Mouse (Mus musculus) CH12.LX (cell line): ENCODE measurements around the gene Thy1.

Experiments
- CTCF ChIP-seq, 2 experiments: IDR thresholded peaks in 1 of 2; conservative IDR thresholded peaks in 1 of 2; 2 replicates each; pipeline ENCODE4 v1.5.1; 2011 to 2012; ENCODE audit warnings: low read depth in 2 of 2, low read length in 2 of 2, improper control_type of control experiment in 1 of 2, inconsistent platforms in 1 of 2, mild to moderate bottlenecking in 1 of 2, moderate library complexity in 1 of 2
- GABPA ChIP-seq: IDR thresholded peaks from 2 replicates; pipeline ENCODE4 v1.6.1; 2012; ENCODE audit warnings: low read depth, low read length, improper control_type of control experiment, inconsistent platforms; ENCODE audit not compliant: insufficient replicate concordance
- MAFK ChIP-seq: IDR thresholded peaks from 2 replicates; pipeline ENCODE4 v1.6.1; 2011; ENCODE audit warnings: low read length, improper control_type of control experiment; ENCODE audit not compliant: insufficient replicate concordance
- SIN3A ChIP-seq: IDR thresholded peaks from 2 replicates; pipeline ENCODE4 v1.6.1; 2012; ENCODE audit warnings: low read length, improper control_type of control experiment, inconsistent platforms
- SMC3 ChIP-seq: IDR thresholded peaks from 2 replicates; pipeline ENCODE4 v1.6.1; 2011; ENCODE audit warnings: low read depth, low read length, improper control_type of control experiment
- TCF12 ChIP-seq: IDR thresholded peaks from 2 replicates; pipeline ENCODE4 v1.6.1; 2014; ENCODE audit warnings: low read depth, mild to moderate bottlenecking, inconsistent platforms, low read length, improper control_type of control experiment
- UBTF ChIP-seq: IDR thresholded peaks from 2 replicates; pipeline ENCODE4 v1.6.1; 2012; ENCODE audit warnings: low read depth, mild to moderate bottlenecking, inconsistent platforms, low read length, improper control_type of control experiment, moderate library complexity

GRCm38 (mm10) chr9:44065177-44065576 is 22.0 kb downstream of the Thy1 start:
- TF ChIP-seq SMC3: no peak
- TF ChIP-seq UBTF: no peak
- TF ChIP-seq GABPA: no peak
- no peak for TF ChIP-seq TCF12
- TF ChIP-seq CTCF (conservative IDR thresholded peaks at IDR 0.05 in 1 of 2, IDR thresholded peaks at IDR 0.05 in 1 of 2; ENCODE audit: low read depth in 2 of 2, low read length in 2 of 2): peak in 1 of 2 experiments; percentile 18; a peak in 1 of 4 replicates
- TF ChIP-seq MAFK: no peak
- no peak for TF ChIP-seq SIN3A
